Mouse (Mus musculus) hindbrain, embryonic 11.5 days (tissue): ENCODE measurements at regions not wholly inside any gene's neighbourhood (a gene's known extent, or its start where the extent isn't known, plus 50 kb on each side); places are given as distances from the start of the nearest gene placed in this dataset.

Source experiments
- ATAC-seq: fragments of 200-750 bp; cut with Nextera tagmentation; 2 replicates; pipeline ENCODE4 v1.8.0; 2017; ENCODE audit warnings: mild to moderate bottlenecking, moderate TSS enrichment, moderate library complexity; ENCODE audit not compliant: low FRiP score
- DNase-seq: peaks from one replicate; pipeline ENCODE4 v3.0.0-alpha.2; 2015; ENCODE audit warnings: low spot score
- H3K27ac ChIP-seq: fragments of 300-500 bp; sonication (generic); 2 replicates; pipeline ENCODE4 v1.5.1; 2014; ENCODE audit warnings: mild to moderate bottlenecking, low read depth, low read length
- H3K27me3 ChIP-seq: fragments of 300-500 bp; sonication (generic); 2 replicates; pipeline ENCODE4 v1.6.1; 2014; ENCODE audit warnings: mild to moderate bottlenecking, low read length, moderate library complexity, mixed read lengths; ENCODE audit not compliant: control insufficient read depth, insufficient read depth
- H3K36me3 ChIP-seq: fragments of 300-500 bp; sonication (generic); 2 replicates; pipeline ENCODE4 v1.6.1; 2014; ENCODE audit warnings: mild to moderate bottlenecking, low read length, moderate library complexity, mixed read lengths; ENCODE audit not compliant: control insufficient read depth, insufficient read depth
- H3K4me1 ChIP-seq: fragments of 300-500 bp; sonication (generic); replicated peaks from 2 replicates; pipeline ENCODE4 v1.6.1; 2014; ENCODE audit warnings: low read length, mixed read lengths; ENCODE audit not compliant: control insufficient read depth, insufficient read depth
- H3K4me2 ChIP-seq: fragments of 300-500 bp; sonication (generic); replicated peaks from 2 replicates; pipeline ENCODE4 v1.6.1; 2014; ENCODE audit warnings: mild to moderate bottlenecking, low read depth, low read length
- H3K4me3 ChIP-seq: fragments of 300-500 bp; sonication (generic); 2 replicates; pipeline ENCODE4 v1.5.1; 2014; ENCODE audit warnings: low read depth, low read length
- H3K9ac ChIP-seq: fragments of 300-500 bp; sonication (generic); 2 replicates; pipeline ENCODE4 v1.6.1; 2014; ENCODE audit warnings: low read depth, low read length
- H3K9me3 ChIP-seq: fragments of 300-500 bp; sonication (generic); 2 replicates; pipeline ENCODE4 v1.6.1; 2016; ENCODE audit warnings: low read length; ENCODE audit not compliant: control insufficient read depth
- WGBS: fragments of 180-500 bp; shearing (Covaris S2); extraction: QIAGEN DNeasy Blood & Tissue Kit; methylation state at CpG from one replicate; pipeline ENCODE4 v1.1.7; 2014; 5-methylcytosine and 5-hydroxymethylcytosine counted together

DNA sequence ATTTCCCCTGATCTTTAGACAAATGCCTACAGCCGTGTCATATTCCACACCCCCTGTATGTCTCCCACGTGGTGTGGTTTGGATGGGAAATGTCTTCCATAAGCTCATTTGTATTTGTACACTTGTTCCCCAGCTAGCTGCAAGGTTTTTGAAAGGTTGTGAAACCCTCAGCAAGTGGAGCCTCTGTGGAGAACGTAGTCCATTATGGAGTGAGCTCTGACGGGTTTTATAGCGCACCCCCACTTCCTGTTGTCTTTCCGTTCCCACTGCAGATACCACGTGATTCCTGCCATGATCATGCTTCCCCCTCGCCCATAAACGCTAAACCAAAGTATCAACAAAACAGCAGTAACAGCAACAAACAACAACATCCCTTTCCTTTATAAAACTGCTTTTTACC, 145.6 kb upstream of the Fn1 start:
- WGBS = 80% methylated on average over 9 of the region's 9 CpGs

DNA sequence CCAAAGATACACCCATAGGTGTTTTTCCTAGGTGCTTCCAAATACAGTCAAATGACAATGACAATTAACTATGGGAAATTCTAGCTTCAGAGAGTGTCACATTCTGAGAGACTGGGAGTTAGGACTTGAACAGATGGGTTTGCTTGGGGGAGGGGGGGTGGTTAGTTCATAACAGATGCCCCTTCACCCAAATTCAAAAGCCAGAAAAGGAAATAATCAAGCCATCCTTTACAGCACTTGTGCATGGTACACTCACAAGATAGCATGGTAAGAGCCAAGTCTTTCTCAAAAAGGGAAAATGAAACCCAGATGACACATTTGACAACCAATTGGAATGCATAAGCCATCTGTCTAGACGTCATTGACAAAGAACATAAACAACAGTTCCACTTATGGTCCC, 135.4 kb upstream of the Fn1 start:
- H3K4me3 ChIP-seq = no peak overlapping the region
- DNase-seq (no peak), ATAC-seq (no peak)
- WGBS = 77% methylated on average over 1 of the region's 1 CpGs
- H3K27ac ChIP-seq = no peak overlapping the region
- H3K4me1 ChIP-seq = no peaks in the 10 kb centered on the region
- H3K9ac ChIP-seq = no peak overlapping the region
- no peak overlapping the region for H3K4me2 ChIP-seq
- H3K27me3 ChIP-seq = no peaks in the 10 kb centered on the region
- H3K36me3 ChIP-seq = no peaks in the 10 kb centered on the region
- no peaks in the 10 kb centered on the region for H3K9me3 ChIP-seq

More for the DNA sequence above, 145.6 kb upstream of the Fn1 start:
- Histone ChIP-seq H3K9ac (no peak overlapping the region), H3K9me3 (no peaks in the 10 kb centered on the region), H3K27me3 (no peaks in the 10 kb centered on the region), H3K36me3 (no peaks in the 10 kb centered on the region), H3K4me2 (no peak overlapping the region), H3K4me1 (no peaks in the 10 kb centered on the region), H3K27ac (no peak overlapping the region), H3K4me3 (no peak overlapping the region)
- DNase-seq (no peak), ATAC-seq (no peak)

DNA sequence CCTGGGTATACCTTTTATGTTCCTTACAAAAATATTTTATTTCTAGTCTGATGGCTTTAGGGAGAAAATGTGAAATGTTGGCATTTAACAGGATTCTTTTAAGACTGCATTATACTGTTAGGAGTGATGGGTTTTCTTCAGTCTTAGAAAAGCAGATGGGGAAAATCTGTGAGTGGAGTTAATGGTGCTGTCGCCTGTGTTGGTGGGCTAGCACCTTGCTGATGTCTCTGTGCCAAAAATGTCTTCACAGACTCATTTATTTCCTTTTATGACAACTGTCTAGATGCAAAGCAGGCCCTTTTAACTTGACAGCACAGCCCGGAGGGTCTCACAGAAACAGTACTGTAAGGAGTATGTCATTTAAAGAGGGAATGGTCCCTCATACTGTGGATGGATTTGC, 131.9 kb upstream of the Fn1 start:
- Histone ChIP-seq H3K4me2 (no peak overlapping the region), H3K4me1 (no peaks in the 10 kb centered on the region), H3K9me3 (no peaks in the 10 kb centered on the region), H3K27ac (no peak overlapping the region), H3K4me3 (no peak overlapping the region), H3K9ac (no peak overlapping the region), H3K36me3 (no peaks in the 10 kb centered on the region), H3K27me3 (no peaks in the 10 kb centered on the region)
- no peak for DNase-seq
- no peak for ATAC-seq
- 88% methylated on average over 2 of the region's 2 CpGs for WGBS

DNA sequence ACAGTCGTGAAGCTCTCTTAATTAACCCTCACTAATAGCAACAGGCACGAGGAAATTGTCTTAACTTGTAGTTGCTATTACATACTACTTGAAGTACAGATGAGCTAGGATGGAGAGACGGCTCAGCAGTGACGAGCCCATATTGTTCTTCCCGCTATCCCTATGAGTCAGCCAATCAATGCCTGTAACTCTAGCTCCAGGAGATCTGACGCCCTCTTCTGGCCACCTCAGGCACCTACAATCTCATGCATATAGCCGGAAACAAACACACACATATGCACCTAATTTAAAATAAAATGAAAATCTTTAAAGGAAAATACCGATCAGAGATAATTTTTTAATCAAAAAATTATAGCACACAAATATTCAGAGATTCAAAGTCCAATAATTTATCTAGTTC, 125.3 kb upstream of the Fn1 start:
- Histone ChIP-seq H3K4me2 (no peak overlapping the region), H3K27me3 (no peaks in the 10 kb centered on the region), H3K27ac (no peak overlapping the region), H3K9me3 (no peaks in the 10 kb centered on the region), H3K36me3 (no peaks in the 10 kb centered on the region), H3K4me1 (no peaks in the 10 kb centered on the region), H3K9ac (no peak overlapping the region), H3K4me3 (no peak overlapping the region)
- ATAC-seq (no peak), DNase-seq (no peak)
- 88% methylated on average over 8 of the region's 8 CpGs for WGBS

DNA sequence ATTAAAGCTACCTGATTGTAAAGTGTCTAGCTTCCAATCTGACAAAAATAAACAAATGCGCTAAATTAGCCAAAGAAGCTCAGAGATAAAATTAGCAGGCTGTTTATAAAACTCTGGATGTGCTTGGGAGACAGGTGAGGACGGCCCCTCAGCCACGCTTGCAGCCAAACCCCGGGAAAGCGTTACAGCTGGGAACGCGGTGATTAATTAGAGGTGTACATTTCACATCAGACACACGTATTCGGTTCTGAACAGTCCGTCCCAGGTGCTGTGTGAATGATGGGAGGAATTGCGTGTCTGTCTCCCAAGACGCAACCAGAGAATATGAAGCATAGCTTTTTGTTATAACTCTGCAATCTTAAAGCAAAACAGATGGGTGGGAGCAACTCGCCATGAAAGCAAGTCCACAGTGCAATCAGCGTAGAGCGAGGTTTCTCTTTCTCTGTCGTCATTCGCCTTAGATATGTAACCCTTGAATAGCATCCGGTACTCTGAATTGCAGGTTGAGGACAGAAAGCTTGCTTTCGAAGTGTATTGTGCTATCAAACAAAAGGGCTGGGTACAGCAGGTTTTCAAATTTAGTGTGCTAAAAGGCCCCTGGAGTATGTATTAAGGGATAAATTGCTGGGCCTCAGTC, 123.0 kb upstream of the Fn1 start:
- Histone ChIP-seq H3K36me3 (no peaks in the 10 kb centered on the region), H3K27me3 (no peaks in the 10 kb centered on the region), H3K27ac (no peak overlapping the region), H3K4me2 (no peak overlapping the region), H3K9me3 (no peaks in the 10 kb centered on the region), H3K4me3 (no peak overlapping the region), H3K4me1 (no peaks in the 10 kb centered on the region), H3K9ac (no peak overlapping the region)
- WGBS = 78% methylated on average over 19 of the region's 19 CpGs
- DNase-seq (no peak), ATAC-seq (no peak)

DNA sequence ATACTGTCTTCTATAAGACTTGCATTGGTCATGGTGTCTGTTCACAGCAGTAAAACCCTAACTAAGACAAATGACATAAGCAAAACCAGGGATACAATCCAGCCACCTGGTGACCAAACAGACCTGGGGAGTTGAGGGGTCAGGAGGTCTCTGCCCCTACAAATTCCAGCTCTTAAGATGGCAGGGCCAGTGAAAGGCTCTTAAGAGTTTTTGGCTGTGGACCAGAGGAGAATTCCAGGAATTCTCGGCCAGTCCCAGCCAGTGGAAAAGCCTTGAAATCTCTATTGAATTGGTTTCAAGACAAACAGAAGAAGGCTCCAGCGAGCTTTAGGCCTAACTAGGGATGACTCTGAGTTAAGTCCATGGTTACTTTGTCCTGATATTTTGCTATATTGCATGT, 119.5 kb upstream of the Fn1 start:
- Histone ChIP-seq H3K36me3 (no peaks in the 10 kb centered on the region), H3K27me3 (no peaks in the 10 kb centered on the region), H3K9ac (no peak overlapping the region), H3K27ac (no peak overlapping the region), H3K9me3 (no peaks in the 10 kb centered on the region), H3K4me1 (no peaks in the 10 kb centered on the region), H3K4me2 (no peak overlapping the region), H3K4me3 (no peak overlapping the region)
- DNase-seq = no peak
- WGBS = 81% methylated on average over 2 of the region's 2 CpGs
- no peak for ATAC-seq

DNA sequence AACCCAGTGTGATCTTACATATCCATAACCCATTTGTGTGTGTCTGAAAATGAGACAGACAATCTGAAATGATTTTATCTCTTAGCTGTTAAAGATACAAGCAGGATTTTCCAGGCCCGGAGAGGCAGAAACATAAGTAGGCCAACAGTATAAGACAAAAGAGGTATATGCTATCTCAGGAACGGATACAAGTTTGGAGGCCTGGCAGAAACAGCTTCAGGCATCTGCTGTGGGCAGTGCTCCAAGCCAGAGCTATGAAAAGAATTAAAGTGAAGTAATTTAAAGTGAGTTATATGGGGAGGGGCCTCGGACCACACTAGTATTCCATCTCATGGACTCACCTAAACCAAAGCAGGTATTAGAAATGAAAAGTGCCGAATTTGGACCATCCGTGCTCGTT, 118.8 kb upstream of the Fn1 start:
- Histone ChIP-seq H3K9ac (no peak overlapping the region), H3K4me1 (no peaks in the 10 kb centered on the region), H3K4me3 (no peak overlapping the region), H3K4me2 (no peak overlapping the region), H3K27me3 (no peaks in the 10 kb centered on the region), H3K36me3 (no peaks in the 10 kb centered on the region), H3K27ac (no peak overlapping the region), H3K9me3 (no peaks in the 10 kb centered on the region)
- DNase-seq (no peak), ATAC-seq (no peak)
- 92% methylated on average over 6 of the region's 6 CpGs for WGBS

DNA sequence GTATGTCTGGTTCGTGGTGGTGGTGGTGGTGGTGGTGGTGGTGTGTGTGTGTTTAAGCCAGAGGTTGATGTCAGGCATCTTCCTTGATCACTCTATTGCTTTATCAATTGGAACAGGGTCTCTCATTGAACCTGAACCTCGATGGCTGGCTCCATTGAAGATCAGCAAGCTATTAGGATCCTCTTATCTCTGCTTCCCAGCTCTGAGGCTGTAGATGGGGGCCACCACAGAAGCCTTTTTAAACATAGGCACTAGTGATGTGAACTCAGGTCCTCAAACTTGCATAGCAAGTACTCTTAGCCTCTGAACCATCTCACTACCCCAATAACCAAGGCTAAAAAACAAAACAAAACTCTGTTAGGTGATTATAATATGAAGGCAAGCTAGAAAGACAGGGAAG, 116.6 kb upstream of the Fn1 start:
- DNase-seq (no peak), ATAC-seq (no peak)
- 80% methylated on average over 2 of the region's 2 CpGs for WGBS
- Histone ChIP-seq H3K27ac (no peak overlapping the region), H3K9ac (no peak overlapping the region), H3K4me1 (no peaks in the 10 kb centered on the region), H3K27me3 (no peaks in the 10 kb centered on the region), H3K36me3 (no peaks in the 10 kb centered on the region), H3K4me2 (no peak overlapping the region), H3K4me3 (no peak overlapping the region), H3K9me3 (no peaks in the 10 kb centered on the region)

DNA sequence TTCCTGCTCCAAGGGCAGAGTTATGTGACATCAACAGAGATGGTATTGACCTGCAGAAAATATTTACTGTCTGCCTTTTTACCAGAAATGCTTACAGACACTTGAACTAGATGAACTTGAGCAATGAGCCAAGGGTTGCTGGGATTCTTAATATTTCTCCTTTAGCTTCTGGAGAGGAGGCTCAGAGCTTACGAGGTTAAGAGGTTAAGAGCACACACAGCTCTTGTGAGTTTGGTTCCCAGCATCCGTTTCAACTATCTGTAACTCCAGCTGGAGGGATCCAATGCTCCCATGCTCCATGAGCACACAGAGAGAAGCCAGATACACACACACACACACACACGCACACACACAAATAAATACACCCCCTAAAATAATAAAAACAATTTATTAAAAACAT, 114.7 kb upstream of the Fn1 start:
- Histone ChIP-seq H3K36me3 (no peaks in the 10 kb centered on the region), H3K9ac (no peak overlapping the region), H3K9me3 (no peaks in the 10 kb centered on the region), H3K27me3 (no peaks in the 10 kb centered on the region), H3K4me1 (no peaks in the 10 kb centered on the region), H3K27ac (no peak overlapping the region), H3K4me3 (no peak overlapping the region), H3K4me2 (no peak overlapping the region)
- 80% methylated on average over 3 of the region's 3 CpGs for WGBS
- DNase-seq (no peak), ATAC-seq (no peak)
